Mouse (Mus musculus) pancreas, adult 10 weeks (tissue): ENCODE measurements around the gene Mrpl48. TPM values are rescaled to one million over a fixed set of nuclear protein-coding genes. Genes with fewer than 3 reads are reported as not detected.

Experiments used
- polyA plus RNA-seq: library from polyadenylated mRNA; stranded (reverse); fragments of 350-450 nt; fragmentation: Illumina TruSeq; extraction: RNeasy Lipid Tissue Mini Kit (QIAGEN cat#74804); gene quantifications from one replicate; pipeline ENCODE4 v1.2.3, GENCODE M21; 2015; ENCODE audit warnings: low read depth, low replicate concordance; ENCODE audit not compliant: insufficient read depth

The Mrpl48 gene
- polyA plus RNA-seq, result 15.5 TPM

GRCm38 (mm10) chr7:100608130-100608741 is at the start of gene Mrpl48:
Gene Mrpl48 (minus strand): TSS chr7:100608301.

GRCm38 (mm10) chr7:100607214-100608129 is 629 bp downstream of the Mrpl48 start, which contains the start of gene Rab6a:
Gene Rab6a (plus strand): TSS chr7:100607410.

GRCm38 (mm10) chr7:100536804-100537518 is 71.1 kb downstream of the Mrpl48 start, which contains the start of gene Coa4:
Gene Coa4 (plus strand): TSS chr7:100537071.

GRCm38 (mm10) chr7:100514573-100514972 is 93.5 kb downstream of the Mrpl48 start, which contains the start of gene Dnajb13:
Gene Dnajb13 (minus strand): TSS chr7:100514960.

Other genes starting within 250 kb of the Mrpl48 start
- 6.6 TPM for gene C2cd3, start 236.1 kb downstream of the Mrpl48 start, polyA plus RNA-seq
- gene Ppme1, start 236.0 kb downstream of the Mrpl48 start, polyA plus RNA-seq, result 8.5 TPM
- 0.66 TPM for gene Ucp3, start 135.3 kb downstream of the Mrpl48 start, polyA plus RNA-seq
- gene Ucp2, start 115.0 kb downstream of the Mrpl48 start, polyA plus RNA-seq, result 43.7 TPM
- not detected for gene Dnajb13, start 93.3 kb downstream of the Mrpl48 start, polyA plus RNA-seq
- 2.9 TPM for gene Coa4, start 71.2 kb downstream of the Mrpl48 start, polyA plus RNA-seq
- gene Rab6a, start 891 bp downstream of the Mrpl48 start, polyA plus RNA-seq, result 14.5 TPM
- gene Plekhb1, start 54.1 kb upstream of the Mrpl48 start, polyA plus RNA-seq, result 9.3 TPM
- gene Fam168a, start 98.3 kb upstream of the Mrpl48 start, polyA plus RNA-seq, result 4.1 TPM